Mouse (Mus musculus) liver, embryonic 13.5 days (tissue): ENCODE measurements around the gene Sfxn2. TPM values are rescaled to one million over a fixed set of nuclear protein-coding genes. Genes with fewer than 3 reads are reported as not detected.

Source experiments
- ATAC-seq: fragments of 200-750 bp; cut with Nextera tagmentation; 2 replicates; pipeline ENCODE4 v1.8.0; 2017; ENCODE audit warnings: low read depth, mild to moderate bottlenecking, moderate number of reproducible peaks, moderate library complexity
- DNase-seq: peaks from one replicate; pipeline ENCODE4 v3.0.0; 2022
- H3K27ac ChIP-seq: fragments of 300-500 bp; sonication (generic); 2 replicates; pipeline ENCODE4 v1.5.1; 2015; ENCODE audit warnings: moderate library complexity, mild to moderate bottlenecking, inconsistent platforms
- H3K27me3 ChIP-seq: fragments of 300-500 bp; sonication (generic); 2 replicates; pipeline ENCODE4 v1.6.1; 2015; ENCODE audit warnings: mild to moderate bottlenecking, inconsistent platforms
- H3K36me3 ChIP-seq: fragments of 300-500 bp; sonication (generic); 2 replicates; pipeline ENCODE4 v1.6.1; 2015; ENCODE audit warnings: mild to moderate bottlenecking, inconsistent platforms
- H3K4me1 ChIP-seq: fragments of 300-500 bp; sonication (generic); replicated peaks from 2 replicates; pipeline ENCODE4 v1.6.1; 2015; ENCODE audit warnings: inconsistent platforms
- H3K4me2 ChIP-seq: fragments of 300-500 bp; sonication (generic); 2 replicates; pipeline ENCODE4 v1.6.1; 2015; ENCODE audit warnings: inconsistent platforms, mild to moderate bottlenecking, moderate library complexity
- H3K4me3 ChIP-seq: fragments of 300-500 bp; sonication (generic); replicated peaks from 2 replicates; pipeline ENCODE4 v1.5.1; 2015; ENCODE audit warnings: mild to moderate bottlenecking, inconsistent platforms
- H3K9ac ChIP-seq: fragments of 300-500 bp; sonication (generic); 2 replicates; pipeline ENCODE4 v1.6.1; 2015; ENCODE audit warnings: mild to moderate bottlenecking, inconsistent platforms
- H3K9me3 ChIP-seq: fragments of 300-500 bp; sonication (generic); replicated peaks from 2 replicates; pipeline ENCODE4 v1.6.1; 2016; ENCODE audit warnings: inconsistent platforms
- WGBS: fragments of 180-500 bp; shearing (Covaris S2); methylation state at CpG from one replicate; pipeline ENCODE4 v1.1.7; 2015; ENCODE audit not compliant: insufficient replicate concordance; 5-methylcytosine and 5-hydroxymethylcytosine counted together
- polyA plus RNA-seq: library from polyadenylated mRNA; unstranded; fragments of >200 nt; fragmentation: Nextera tagmentation; extraction: Ambion mirVana; gene quantifications from 2 replicates; pipeline ENCODE4 v1.2.1, GENCODE M21; 2015

Sfxn2 gene
- polyA plus RNA-seq, result 18.3 and 19.8 TPM in 2 replicates

DNA sequence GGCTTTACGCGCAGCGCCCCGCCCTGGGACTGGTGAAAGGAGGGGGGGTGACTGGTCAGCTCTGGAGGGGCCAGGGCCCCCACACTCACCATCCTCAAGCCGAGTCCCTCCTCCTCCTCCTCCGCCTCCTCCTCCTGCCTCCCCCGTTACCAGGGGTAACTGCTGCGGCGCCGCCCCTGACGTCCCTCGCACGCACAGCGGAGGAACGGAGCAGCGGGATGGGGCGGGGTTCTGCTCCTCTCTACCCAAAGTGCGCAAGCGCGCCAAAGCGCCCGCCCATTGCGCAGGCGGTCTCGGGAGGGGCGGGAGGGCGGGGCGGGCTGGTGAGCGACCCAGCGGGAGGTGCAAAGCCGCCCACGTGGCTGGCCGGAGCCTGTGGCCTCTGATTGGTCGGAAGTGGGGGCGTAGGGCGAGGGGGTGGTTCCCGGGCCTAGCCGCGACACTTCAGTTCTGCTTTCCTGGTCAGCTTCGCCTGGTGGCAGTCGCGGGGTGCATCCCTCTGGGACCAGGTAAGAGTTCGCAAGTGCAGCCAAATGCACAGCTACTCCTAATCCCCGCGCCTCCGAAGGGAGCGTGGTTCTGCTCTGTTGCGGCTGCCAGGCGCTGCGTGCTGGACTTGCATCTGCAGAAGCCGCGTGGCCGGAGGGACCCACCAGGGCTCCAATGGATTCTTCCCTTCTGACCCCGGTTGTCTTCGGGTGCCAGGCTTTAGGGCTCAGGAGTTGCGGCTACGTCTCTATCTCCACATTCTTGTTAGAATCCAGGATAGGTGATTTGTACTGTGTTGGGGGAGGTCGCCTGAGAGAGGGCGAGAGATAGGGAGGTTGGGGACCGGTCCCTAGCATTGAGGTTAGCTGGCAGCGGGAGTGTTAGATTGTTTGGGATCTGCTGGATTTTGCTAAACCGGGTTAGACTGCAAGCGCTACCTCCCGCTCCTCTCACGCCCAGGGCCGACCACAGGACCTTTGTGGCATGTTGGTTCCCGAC lies at the start of gene Sfxn2, which contains the start of gene Arl3:
Gene Sfxn2 (plus strand): TSS at position 415 of the 987 bp plus-strand sequence.
Gene Arl3 (minus strand): TSS at position 248 of the 987 bp plus-strand sequence.
- ATAC-seq, result peak; percentile 93
- under 1% methylated on average over 61 of the region's 67 CpGs for WGBS
- DNase-seq, result peak; percentile 94
- Histone ChIP-seq H3K4me1 (peaks cover 44% of the 10 kb centered on the region), H3K27me3 (no peaks in the 10 kb centered on the region), H3K27ac (peak within 1 kb of the TSS; percentile 85), H3K4me2 (peak within 1 kb of the TSS; percentile 98), H3K9ac (peak within 1 kb of the TSS; percentile 83), H3K9me3 (no peaks in the 10 kb centered on the region), H3K4me3 (peak within 1 kb of the TSS; percentile 76), H3K36me3 (no peaks in the 10 kb centered on the region)

DNA sequence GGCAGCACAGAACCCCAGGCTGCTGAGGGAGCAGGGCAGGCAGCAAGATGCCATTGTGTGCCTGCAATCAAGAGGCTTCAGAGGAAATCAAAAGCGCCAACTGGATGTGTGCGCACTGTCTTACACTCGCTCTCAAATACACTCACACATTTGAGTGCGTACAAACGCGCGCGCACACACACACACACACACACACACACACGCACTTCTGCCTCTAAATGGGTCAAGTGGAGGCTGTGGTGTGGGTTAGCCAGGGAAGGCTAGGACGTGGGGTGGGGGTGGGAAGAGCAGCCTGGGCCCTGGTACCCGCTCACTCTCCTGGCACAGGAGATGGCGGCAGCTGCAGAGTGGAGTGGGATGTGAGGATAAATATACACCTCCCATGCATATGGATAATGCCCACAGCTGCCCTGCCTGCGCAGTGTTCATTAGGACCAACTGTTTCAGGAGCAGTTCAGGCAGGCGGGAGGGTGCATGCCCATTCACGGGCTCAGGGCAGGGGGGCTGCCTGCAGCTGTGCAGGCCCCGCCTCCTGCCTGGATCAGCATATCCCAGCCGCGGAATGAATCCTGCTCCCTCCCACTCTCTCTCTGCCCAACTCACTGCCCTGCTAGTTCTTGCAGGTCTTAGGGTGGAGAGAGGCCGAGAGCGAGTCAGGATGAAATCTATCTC lies 49.5 kb upstream of the Sfxn2 start:
- no peaks in the 10 kb centered on the region for H3K36me3 ChIP-seq
- H3K4me1 ChIP-seq, result peaks cover 62% of the 10 kb centered on the region
- H3K27me3 ChIP-seq, result peaks cover 33% of the 10 kb centered on the region
- peak overlapping the region; percentile 50 for H3K27ac ChIP-seq
- 0 out of 2 replicates have a peak overlapping the region, but pooled peaks have one; percentile 14 for H3K4me3 ChIP-seq
- 0 out of 2 replicates have a peak overlapping the region, but pooled peaks have one; percentile 7 for H3K9ac ChIP-seq
- WGBS, result 25% methylated on average over 20 of the region's 20 CpGs
- ATAC-seq (peak; percentile 36; the same call in 1 of the 2 replicates), DNase-seq (no peak)
- no peaks in the 10 kb centered on the region for H3K9me3 ChIP-seq
- peak overlapping the region; percentile 47 for H3K4me2 ChIP-seq

DNA sequence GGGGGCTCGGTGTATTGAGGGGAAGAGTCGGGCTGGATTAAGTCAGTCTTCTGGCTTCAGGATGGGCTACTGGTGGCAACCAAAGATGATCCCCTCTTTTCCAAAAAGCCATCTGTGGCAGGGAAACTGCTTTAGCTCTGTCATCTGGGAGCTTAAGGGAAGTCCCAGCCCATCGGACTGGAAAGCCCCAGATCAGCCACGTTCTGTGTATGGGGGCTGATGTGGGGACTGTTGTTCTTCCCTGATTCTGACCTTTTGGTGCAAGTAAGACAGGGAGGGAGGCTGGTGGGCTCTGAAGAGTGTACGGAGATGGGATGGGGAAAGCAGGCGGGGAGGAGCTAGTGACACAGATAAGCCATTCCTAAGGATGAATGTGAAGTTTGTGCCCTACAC lies 49.0 kb upstream of the Sfxn2 start:
- no peaks in the 10 kb centered on the region for H3K36me3 ChIP-seq
- 0 out of 2 replicates have a peak overlapping the region, but pooled peaks have one; percentile 22 for H3K9ac ChIP-seq
- DNase-seq (no peak), ATAC-seq (no peak)
- peak overlapping the region; percentile 47 for H3K4me2 ChIP-seq
- no peaks in the 10 kb centered on the region for H3K9me3 ChIP-seq
- H3K4me1 ChIP-seq, result peaks cover 62% of the 10 kb centered on the region
- H3K27me3 ChIP-seq, result peaks cover 33% of the 10 kb centered on the region
- H3K27ac ChIP-seq, result peak overlapping the region; percentile 50; the same call in 1 of the 2 replicates
- H3K4me3 ChIP-seq, result 0 out of 2 replicates have a peak overlapping the region, but pooled peaks have one; percentile 14
- WGBS, result 19% methylated on average over 6 of the region's 6 CpGs

GRCm38 (mm10) chr19:46524601-46525321 lies 48.4 kb upstream of the Sfxn2 start:
- 31% methylated on average over 14 of the region's 14 CpGs for WGBS
- 0 out of 2 replicates have a peak overlapping the region, but pooled peaks have one; percentile 22 for H3K9ac ChIP-seq
- DNase-seq, result no peak
- H3K4me3 ChIP-seq, result 0 out of 2 replicates have a peak overlapping the region, but pooled peaks have one; percentile 8
- peak overlapping the region; percentile 47 for H3K4me2 ChIP-seq
- peak overlapping the region; percentile 50; the same call in 1 of the 2 replicates for H3K27ac ChIP-seq
- H3K9me3 ChIP-seq, result no peaks in the 10 kb centered on the region
- no peak for ATAC-seq
- peaks cover 65% of the 10 kb centered on the region for H3K4me1 ChIP-seq
- no peaks in the 10 kb centered on the region for H3K36me3 ChIP-seq
- H3K27me3 ChIP-seq, result peaks cover 38% of the 10 kb centered on the region

DNA sequence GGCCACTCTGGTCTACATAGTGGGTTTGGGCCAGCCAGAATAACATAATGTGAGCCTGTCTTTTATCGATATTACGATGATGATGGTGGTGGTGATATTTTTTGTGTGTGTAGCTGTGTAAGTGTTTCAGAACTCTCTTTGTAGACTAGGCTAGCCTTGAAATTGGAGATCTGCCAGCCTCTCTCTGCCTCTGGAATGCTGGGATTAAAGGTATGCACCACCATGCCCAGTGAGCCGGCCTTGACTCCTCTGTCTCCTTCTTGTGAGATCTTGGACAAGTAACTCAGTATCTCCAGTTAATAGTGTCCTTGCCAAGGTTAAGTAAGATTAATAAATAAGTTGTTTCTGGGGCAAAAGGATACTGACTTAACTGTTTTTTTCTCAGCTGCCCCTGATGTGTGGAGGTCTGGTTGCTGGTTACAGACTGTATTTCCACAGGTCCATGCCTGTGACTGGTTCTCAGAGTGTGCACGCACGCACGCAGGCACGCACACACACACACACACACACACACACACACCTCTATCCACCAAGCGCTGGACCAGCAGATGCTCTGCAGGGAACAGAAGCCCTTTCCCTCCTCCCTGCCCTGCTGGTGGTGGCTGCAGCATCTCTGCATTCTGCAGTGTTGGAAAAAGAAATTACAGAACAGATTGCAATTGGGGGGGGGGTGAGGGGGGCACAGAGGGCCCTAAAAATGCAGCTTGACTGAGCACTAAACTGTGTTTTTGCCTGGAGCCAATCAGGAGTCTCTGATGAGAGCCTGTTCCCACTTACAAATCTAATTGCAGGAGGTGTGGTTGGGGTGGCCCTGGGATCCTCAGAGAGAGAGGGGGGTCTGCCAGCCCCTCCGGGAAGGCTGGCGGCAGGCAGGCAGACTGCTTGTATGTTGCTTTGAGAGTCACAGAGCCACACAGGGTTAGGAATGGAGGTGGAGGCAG lies 47.2 kb upstream of the Sfxn2 start:
- peaks cover 77% of the 10 kb centered on the region for H3K4me1 ChIP-seq
- DNase-seq (no peak), ATAC-seq (no peak)
- H3K27ac ChIP-seq, result no peak overlapping the region
- H3K27me3 ChIP-seq, result peaks cover 35% of the 10 kb centered on the region
- no peak overlapping the region for H3K4me3 ChIP-seq
- 76% methylated on average over 10 of the region's 10 CpGs for WGBS
- H3K9ac ChIP-seq, result no peak overlapping the region
- no peaks in the 10 kb centered on the region for H3K36me3 ChIP-seq
- no peaks in the 10 kb centered on the region for H3K9me3 ChIP-seq
- no peak overlapping the region for H3K4me2 ChIP-seq

- peak overlapping the region; percentile 72 for H3K4me2 ChIP-seq
- no peak overlapping the region for H3K27ac ChIP-seq
- peaks cover 35% of the 10 kb centered on the region for H3K27me3 ChIP-seq
- ATAC-seq, result no peak
- peak overlapping the region; percentile 55 for H3K9ac ChIP-seq
- DNase-seq, result no peak
- H3K9me3 ChIP-seq, result no peaks in the 10 kb centered on the region
- no peaks in the 10 kb centered on the region for H3K36me3 ChIP-seq
- peak overlapping the region; percentile 42 for H3K4me3 ChIP-seq
- H3K4me1 ChIP-seq, result peaks cover 77% of the 10 kb centered on the region
- 36% methylated on average over 17 of the region's 17 CpGs for WGBS
These were observed 45.3 kb upstream of the Sfxn2 start for GRCm38 (mm10) chr19:46527632-46528528.

GRCm38 (mm10) chr19:46528529-46529213 lies 44.5 kb upstream of the Sfxn2 start:
- DNase-seq (no peak), ATAC-seq (peak; percentile 57)
- no peaks in the 10 kb centered on the region for H3K9me3 ChIP-seq
- peak overlapping the region; percentile 72 for H3K4me2 ChIP-seq
- 3% methylated on average over 20 of the region's 20 CpGs for WGBS
- H3K4me3 ChIP-seq, result peak overlapping the region; percentile 42
- H3K9ac ChIP-seq, result peak overlapping the region; percentile 55
- H3K36me3 ChIP-seq, result no peaks in the 10 kb centered on the region
- peak overlapping the region; percentile 31 for H3K27ac ChIP-seq
- peaks cover 77% of the 10 kb centered on the region for H3K4me1 ChIP-seq
- H3K27me3 ChIP-seq, result peaks cover 28% of the 10 kb centered on the region

- H3K4me3 ChIP-seq, result no peak overlapping the region
- ATAC-seq (no peak), DNase-seq (no peak)
- peaks cover 66% of the 10 kb centered on the region for H3K4me1 ChIP-seq
- H3K9me3 ChIP-seq, result no peaks in the 10 kb centered on the region
- peaks cover 16% of the 10 kb centered on the region; the same call in 1 of the 2 replicates for H3K27me3 ChIP-seq
- 35% methylated on average over 13 of the region's 13 CpGs for WGBS
- H3K36me3 ChIP-seq, result no peaks in the 10 kb centered on the region
- peak overlapping the region; percentile 72 for H3K4me2 ChIP-seq
- H3K9ac ChIP-seq, result 0 out of 2 replicates have a peak overlapping the region, but pooled peaks have one; percentile 55
- 0 out of 2 replicates have a peak overlapping the region, but pooled peaks have one; percentile 31 for H3K27ac ChIP-seq
These were observed 43.3 kb upstream of the Sfxn2 start for GRCm38 (mm10) chr19:46529601-46530448.
